Mouse (Mus musculus) heart, postnatal 0 days (tissue): ENCODE measurements at regions not wholly inside any gene's neighbourhood (a gene's known extent, or its start where the extent isn't known, plus 50 kb on each side); places are given as distances from the start of the nearest gene placed in this dataset.

Source experiments
- ATAC-seq: fragments of 200-750 bp; cut with Nextera tagmentation; 2 replicates; pipeline ENCODE4 v1.8.0; 2017; ENCODE audit warnings: low read depth, moderate number of reproducible peaks, moderate library complexity; ENCODE audit not compliant: insufficient read depth
- DNase-seq: peaks from one replicate; pipeline ENCODE4 v3.0.0-alpha.2; 2016; ENCODE audit warnings: low spot score
- H3K27ac ChIP-seq: fragments of 300-500 bp; sonication (generic); 2 replicates; pipeline ENCODE4 v1.5.1; 2014; ENCODE audit warnings: low read depth, mild to moderate bottlenecking
- H3K27me3 ChIP-seq: fragments of 300-500 bp; sonication (generic); 2 replicates; pipeline ENCODE4 v1.6.1; 2014; ENCODE audit warnings: low read length, mixed read lengths; ENCODE audit not compliant: control insufficient read depth, insufficient read depth
- H3K36me3 ChIP-seq: fragments of 300-500 bp; sonication (generic); replicated peaks from 2 replicates; pipeline ENCODE4 v1.6.1; 2014; ENCODE audit warnings: low read length, mixed read lengths; ENCODE audit not compliant: control insufficient read depth, insufficient read depth
- H3K4me1 ChIP-seq: fragments of 300-500 bp; sonication (generic); 2 replicates; pipeline ENCODE4 v1.6.1; 2014; ENCODE audit warnings: antibody characterized with exemption; ENCODE audit not compliant: control insufficient read depth, insufficient read depth
- H3K4me2 ChIP-seq: fragments of 300-500 bp; sonication (generic); 2 replicates; pipeline ENCODE4 v1.6.1; 2014; ENCODE audit warnings: low read depth, mild to moderate bottlenecking, low read length, moderate library complexity
- H3K4me3 ChIP-seq: fragments of 300-500 bp; sonication (generic); 2 replicates; pipeline ENCODE4 v1.5.1; 2014; ENCODE audit warnings: low read depth, low read length
- H3K9ac ChIP-seq: fragments of 300-500 bp; sonication (generic); replicated peaks from 2 replicates; pipeline ENCODE4 v1.6.1; 2014; ENCODE audit warnings: low read depth, low read length, mixed read lengths
- H3K9me3 ChIP-seq: fragments of 300-500 bp; sonication (generic); replicated peaks from 2 replicates; pipeline ENCODE4 v1.6.1; 2016; ENCODE audit warnings: low read length; ENCODE audit not compliant: control insufficient read depth
- CTCF ChIP-seq: IDR thresholded peaks from 2 replicates; pipeline ENCODE4 v1.5.1; 2016; ENCODE audit warnings: antibody characterized with exemption, control low read depth, low read depth
- EP300 ChIP-seq: IDR thresholded peaks from 2 replicates; pipeline ENCODE4 v1.6.1; 2016; ENCODE audit warnings: antibody characterized with exemption, low read depth
- WGBS: fragments of 180-500 bp; shearing (Covaris S2); extraction: QIAGEN DNeasy Blood & Tissue Kit; methylation state at CpG from one replicate; pipeline ENCODE4 v1.1.7; 2014; 5-methylcytosine and 5-hydroxymethylcytosine counted together

- Histone ChIP-seq H3K4me1 (no peaks in the 10 kb centered on the region), H3K4me3 (no peak overlapping the region), H3K9me3 (no peaks in the 10 kb centered on the region), H3K27me3 (no peaks in the 10 kb centered on the region), H3K27ac (no peak overlapping the region), H3K36me3 (no peaks in the 10 kb centered on the region), H3K9ac (no peak overlapping the region), H3K4me2 (no peak overlapping the region)
- ATAC-seq = no peak
- WGBS = 73% methylated on average over 4 of the region's 4 CpGs
- TF ChIP-seq CTCF = no peak
- TF ChIP-seq EP300 = no peak
- DNase-seq = no peak
Observed at GRCm38 (mm10) chr5:69817778-69818177, 225.6 kb upstream of the Gnpda2 start.

- H3K36me3 ChIP-seq = no peaks in the 10 kb centered on the region
- H3K4me2 ChIP-seq = no peak overlapping the region
- no peaks in the 10 kb centered on the region for H3K4me1 ChIP-seq
- H3K9me3 ChIP-seq = no peaks in the 10 kb centered on the region
- no peak for TF ChIP-seq EP300
- TF ChIP-seq CTCF = no peak
- H3K9ac ChIP-seq = no peak overlapping the region
- DNase-seq (no peak), ATAC-seq (no peak)
- no peak overlapping the region for H3K4me3 ChIP-seq
- H3K27ac ChIP-seq = no peak overlapping the region
- WGBS = 75% methylated on average over 5 of the region's 5 CpGs
- no peaks in the 10 kb centered on the region for H3K27me3 ChIP-seq
Observed at GRCm38 (mm10) chr5:69817035-69817434, 224.9 kb upstream of the Gnpda2 start.

GRCm38 (mm10) chr5:69815356-69815755 is 223.2 kb upstream of the Gnpda2 start:
- Histone ChIP-seq H3K4me3 (no peak overlapping the region), H3K9ac (no peak overlapping the region), H3K4me1 (no peaks in the 10 kb centered on the region), H3K27me3 (no peaks in the 10 kb centered on the region), H3K4me2 (no peak overlapping the region), H3K27ac (no peak overlapping the region), H3K9me3 (no peaks in the 10 kb centered on the region), H3K36me3 (no peaks in the 10 kb centered on the region)
- WGBS = 54% methylated on average over 1 of the region's 1 CpGs
- no peak for DNase-seq
- no peak for ATAC-seq
- TF ChIP-seq CTCF (no peak), EP300 (no peak)

GRCm38 (mm10) chr5:69802612-69803011 is 210.5 kb upstream of the Gnpda2 start:
- DNase-seq (no peak), ATAC-seq (no peak)
- no peaks in the 10 kb centered on the region for H3K4me1 ChIP-seq
- H3K4me2 ChIP-seq = no peak overlapping the region
- H3K9ac ChIP-seq = no peak overlapping the region
- no peak overlapping the region for H3K27ac ChIP-seq
- no peak overlapping the region for H3K4me3 ChIP-seq
- WGBS = 70% methylated on average over 4 of the region's 4 CpGs
- no peaks in the 10 kb centered on the region for H3K36me3 ChIP-seq
- H3K9me3 ChIP-seq = no peaks in the 10 kb centered on the region
- TF ChIP-seq EP300 (no peak), CTCF (no peak)
- H3K27me3 ChIP-seq = no peaks in the 10 kb centered on the region

GRCm38 (mm10) chr5:69802101-69802500 is 210.0 kb upstream of the Gnpda2 start:
- H3K9ac ChIP-seq = no peak overlapping the region
- DNase-seq (no peak), ATAC-seq (no peak)
- H3K9me3 ChIP-seq = no peaks in the 10 kb centered on the region
- H3K27ac ChIP-seq = no peak overlapping the region
- H3K36me3 ChIP-seq = no peaks in the 10 kb centered on the region
- no peaks in the 10 kb centered on the region for H3K4me1 ChIP-seq
- no peak overlapping the region for H3K4me2 ChIP-seq
- WGBS = 51% methylated on average over 3 of the region's 3 CpGs
- H3K27me3 ChIP-seq = no peaks in the 10 kb centered on the region
- no peak for TF ChIP-seq EP300
- no peak overlapping the region for H3K4me3 ChIP-seq

- H3K36me3 ChIP-seq = no peaks in the 10 kb centered on the region
- no peak overlapping the region for H3K9ac ChIP-seq
- H3K4me3 ChIP-seq = no peak overlapping the region
- H3K4me2 ChIP-seq = no peak overlapping the region
- DNase-seq (no peak), ATAC-seq (no peak)
- H3K27me3 ChIP-seq = no peaks in the 10 kb centered on the region
- H3K4me1 ChIP-seq = no peaks in the 10 kb centered on the region
- 21% methylated on average over 3 of the region's 3 CpGs for WGBS
- no peak overlapping the region for H3K27ac ChIP-seq
- H3K9me3 ChIP-seq = no peaks in the 10 kb centered on the region
- TF ChIP-seq EP300 (no peak), CTCF (no peak)
Observed at GRCm38 (mm10) chr5:69795316-69795715, 203.2 kb upstream of the Gnpda2 start.
